Mouse (Mus musculus) testis, postnatal 14 days (tissue): ENCODE measurements around the gene 4930513O06Rik.

Source experiments
- DNase-seq: peaks from one replicate; pipeline ENCODE4 v3.0.0; 2021; ENCODE audit warnings: low spot score

The 4930513O06Rik gene

DNA sequence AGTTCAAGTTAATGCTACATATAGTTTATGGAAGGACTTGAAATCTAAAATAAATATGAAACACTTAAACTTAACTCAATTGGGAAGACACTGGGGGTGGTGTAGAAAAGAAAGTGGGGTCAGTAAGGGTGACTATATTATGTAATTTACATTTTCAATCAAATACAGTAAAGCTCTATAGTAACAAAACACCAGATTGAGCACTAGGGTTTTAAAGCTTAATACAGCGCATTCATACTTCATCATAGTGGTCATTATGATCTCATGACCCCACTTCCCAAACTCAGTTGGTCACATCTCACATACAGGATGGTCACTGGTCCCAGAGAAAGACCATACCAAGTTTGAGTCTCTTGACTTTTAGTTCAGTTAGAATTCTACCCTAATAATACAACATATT, at the start of gene 4930513O06Rik:
4930513O06Rik (plus strand) TSS at position 301 of the 400 bp plus-strand sequence.
- no peak for DNase-seq

DNA sequence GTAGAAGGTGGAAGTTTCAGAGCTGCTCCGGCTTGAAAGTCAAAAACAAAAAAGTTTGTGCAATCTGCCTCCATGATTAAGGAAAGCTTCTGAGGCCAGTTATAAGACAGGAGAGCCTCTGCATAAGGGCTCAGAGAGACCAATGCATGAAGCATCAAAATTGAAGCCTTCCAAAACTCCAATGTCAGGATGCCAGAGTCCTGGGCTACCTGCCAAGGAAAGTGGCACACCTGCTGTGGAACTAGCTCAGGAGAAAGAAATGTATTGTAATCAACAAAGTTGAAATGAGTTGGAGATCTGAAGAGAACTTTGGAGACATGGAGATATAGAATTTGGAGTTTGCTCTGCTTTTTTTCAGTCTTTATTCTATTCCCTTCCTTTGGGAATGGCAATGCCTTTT, 48.4 kb upstream of the 4930513O06Rik start:
- no peak for DNase-seq

DNA sequence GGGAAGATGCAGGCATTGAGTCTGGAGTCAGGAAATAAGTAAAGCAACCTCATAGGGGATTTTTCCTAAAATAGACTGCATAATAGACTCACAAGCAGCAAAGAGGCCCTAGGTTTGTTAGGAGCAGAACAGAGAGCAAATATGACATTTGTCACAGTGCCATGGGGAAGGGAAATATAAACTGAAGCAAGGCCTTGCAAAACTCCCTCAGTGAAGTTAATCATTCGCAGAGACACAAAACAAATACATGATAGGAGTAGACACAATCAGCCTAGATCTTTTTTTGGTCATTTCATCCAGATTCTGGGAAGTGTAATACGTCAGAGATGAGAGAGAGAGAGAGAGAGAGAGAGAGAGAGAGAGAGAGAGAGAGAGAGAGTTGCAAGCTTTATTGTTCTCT, 46.7 kb upstream of the 4930513O06Rik start:
- no peak for DNase-seq

DNA sequence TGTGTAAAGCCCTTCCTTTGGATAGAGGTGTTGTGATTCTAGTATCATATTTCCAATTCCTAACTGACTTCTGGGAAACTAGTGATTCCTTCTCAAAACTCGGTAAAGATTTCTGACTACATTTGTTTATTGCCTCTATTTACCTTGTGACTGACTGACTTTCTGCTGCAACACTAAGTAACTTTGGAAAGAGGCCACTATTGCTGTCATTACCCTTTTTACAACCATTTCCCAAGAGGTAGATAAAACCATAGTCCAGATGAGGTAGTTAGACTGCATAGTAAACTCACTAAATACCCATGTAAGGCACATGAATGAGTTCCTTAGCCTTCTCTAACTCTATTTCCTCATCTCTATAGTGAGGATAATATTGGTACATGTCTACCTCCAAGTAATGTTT, 44.9 kb upstream of the 4930513O06Rik start:
- DNase-seq = no peak

DNA sequence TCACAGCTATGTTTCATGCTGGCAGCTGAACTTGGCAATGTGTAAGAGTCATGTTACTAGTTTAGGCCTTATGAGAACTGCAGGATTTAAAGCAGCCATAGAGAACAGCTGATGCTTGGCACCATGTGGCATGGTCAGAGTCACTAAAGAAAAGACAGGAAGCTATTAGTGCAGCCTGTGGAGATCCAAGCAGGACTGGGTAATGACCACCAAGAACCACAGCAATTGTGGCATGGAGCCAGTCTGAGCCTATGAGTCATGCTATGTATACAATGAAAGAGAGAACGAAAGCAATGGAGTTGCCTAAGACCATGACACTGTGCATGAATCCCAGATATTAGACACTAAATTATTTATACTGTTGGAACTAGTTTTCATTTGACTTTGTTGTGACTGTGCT, 34.1 kb upstream of the 4930513O06Rik start:
- no peak for DNase-seq

DNA sequence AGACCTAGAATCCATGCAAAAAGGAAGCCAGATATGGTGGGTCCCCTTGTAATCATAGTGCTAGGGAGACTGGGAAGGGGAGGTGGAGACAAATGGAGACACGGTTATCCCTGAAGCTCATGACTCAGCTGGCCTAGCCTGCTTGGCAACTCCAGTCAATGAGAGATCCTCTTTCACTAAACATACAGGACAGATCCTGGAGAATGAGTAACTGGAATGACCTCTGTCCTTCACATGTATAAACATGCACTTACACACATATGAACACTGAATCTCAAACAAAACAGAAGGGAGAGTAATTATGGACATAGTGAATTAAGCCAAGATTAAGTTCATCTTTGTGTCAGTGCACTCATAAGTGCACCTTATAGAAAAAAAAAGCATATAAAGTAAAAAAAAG, 32.9 kb upstream of the 4930513O06Rik start:
- DNase-seq = no peak

DNA sequence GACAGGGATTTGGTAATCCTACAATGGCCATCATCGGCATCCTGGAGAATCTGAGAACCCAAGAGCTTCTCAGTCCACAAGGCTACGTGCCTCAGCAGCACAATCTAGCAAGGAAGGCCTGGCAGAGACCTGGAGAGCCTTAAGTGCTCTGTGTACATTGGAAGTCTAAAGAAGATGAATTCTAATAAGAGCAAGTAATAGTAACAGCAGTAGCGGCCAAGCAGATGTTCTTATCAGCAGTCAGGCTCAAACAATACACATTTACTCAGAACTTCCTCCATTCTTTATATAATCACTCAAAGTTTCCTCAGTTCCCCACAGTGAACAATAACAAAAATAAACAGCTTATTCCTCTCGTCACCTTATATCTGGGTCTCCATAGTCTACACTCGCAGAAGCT, 22.0 kb upstream of the 4930513O06Rik start:
- DNase-seq = no peak

DNA sequence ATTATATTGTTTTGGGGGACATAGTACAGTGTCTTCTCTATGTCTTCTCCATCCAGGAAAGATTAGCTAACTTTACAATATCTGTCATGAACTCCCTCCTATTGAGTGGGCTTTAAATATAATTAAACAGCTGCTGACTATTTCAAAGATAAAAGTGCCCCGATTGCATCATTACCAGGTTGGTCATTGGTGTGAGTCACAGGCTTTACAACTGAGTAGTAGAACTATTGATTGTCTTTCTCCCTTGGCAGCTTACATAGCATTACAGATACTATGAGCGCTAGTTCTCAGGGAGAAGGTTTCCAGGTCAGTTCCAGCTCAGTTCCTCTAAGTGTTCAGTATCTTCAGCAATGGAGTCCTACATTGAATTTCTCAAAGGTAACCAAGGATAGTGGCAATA, 7.5 kb upstream of the 4930513O06Rik start:
- no peak for DNase-seq

DNA sequence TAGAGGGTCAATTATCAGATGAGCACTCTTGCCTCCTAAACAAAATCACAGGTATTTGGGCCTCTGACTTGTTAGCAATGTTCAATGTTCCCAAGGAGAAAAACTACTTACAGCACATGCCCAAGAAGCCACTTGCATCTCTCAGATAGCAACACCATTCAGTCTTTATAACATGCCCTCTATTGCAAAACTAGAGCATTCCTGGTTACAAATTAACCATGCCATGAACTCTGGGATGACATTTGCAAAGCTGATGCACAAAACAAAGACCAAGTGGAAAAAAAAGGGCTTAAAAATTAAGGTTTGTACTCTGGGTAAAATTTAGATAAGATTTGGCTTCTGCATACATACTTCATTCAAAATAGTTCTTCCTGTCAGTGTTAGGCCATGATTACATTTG, 966 bp upstream of the 4930513O06Rik start, which contains the start of gene Serpina7:
Serpina7 (minus strand) TSS at position 160 of the 400 bp plus-strand sequence.
- DNase-seq = no peak

DNA sequence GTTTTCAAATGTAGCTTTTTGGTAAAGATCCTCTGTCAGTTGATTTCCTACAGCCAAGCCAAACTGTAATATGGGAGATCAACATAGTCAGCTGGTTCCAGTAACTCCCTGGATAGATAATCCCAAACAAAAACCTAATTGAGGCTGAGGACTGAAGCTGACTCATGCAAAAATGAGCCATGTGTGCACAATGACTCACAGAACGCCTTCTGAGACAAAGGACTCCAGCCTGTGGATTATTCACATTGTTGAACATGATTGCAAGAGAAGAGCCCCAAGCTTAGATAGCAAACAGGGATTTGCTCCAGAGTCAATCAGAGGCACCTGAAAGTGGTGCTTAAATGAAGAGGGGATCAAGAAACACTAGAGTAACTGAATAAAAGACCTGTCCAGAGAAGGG, 11.2 kb downstream of the 4930513O06Rik start:
- no peak for DNase-seq

DNA sequence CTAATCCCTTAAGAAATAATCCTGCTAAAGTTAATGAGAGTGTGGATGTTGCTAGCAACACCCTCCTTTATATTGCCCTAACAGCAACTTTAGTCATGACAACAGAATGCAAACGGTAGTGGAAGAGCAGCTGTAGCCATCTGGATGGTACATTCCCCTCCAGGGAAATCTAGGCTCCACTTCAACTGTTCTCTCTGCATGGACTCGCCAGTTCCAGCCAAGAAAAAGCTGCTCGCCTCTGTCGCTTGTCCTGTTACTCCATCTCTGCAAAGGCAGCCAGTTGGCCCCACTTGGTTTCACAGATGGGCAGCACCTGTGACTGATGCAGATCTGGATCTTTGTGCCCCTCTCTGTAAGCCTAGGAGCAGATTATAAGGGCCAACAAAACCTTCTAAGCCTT, 48.0 kb downstream of the 4930513O06Rik start:
- peak; percentile 4 for DNase-seq
